Mouse (Mus musculus): ENCODE measurements around the gene Chga. TPM values are rescaled to one million over a fixed set of nuclear protein-coding genes. Genes with fewer than 3 reads are reported as not detected.

Gene Chga
- polyA plus RNA-seq, 1 experiment from 2014 or later = 0.88 TPM

DNA sequence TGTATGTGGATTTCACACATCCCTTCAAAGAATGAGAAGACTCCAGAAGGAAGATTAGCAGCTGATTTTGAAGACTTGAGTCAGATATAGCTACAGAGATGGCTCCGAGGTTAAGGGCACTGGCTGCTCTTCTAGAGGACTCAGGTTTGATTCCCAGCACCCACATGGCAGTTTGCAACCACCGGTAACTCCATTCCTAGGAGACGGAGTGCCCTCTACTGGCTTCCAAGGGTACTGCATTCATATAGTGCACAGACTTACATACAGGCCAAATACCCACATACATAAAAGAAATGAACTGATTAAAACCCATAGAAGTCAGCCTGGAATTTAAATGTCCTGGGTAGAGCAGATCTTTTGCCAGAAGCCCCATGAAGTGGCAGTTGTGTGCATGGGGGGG, 43.8 kb downstream of the Chga start:
- no peak for ATAC-seq (replicated peaks; ENCODE audit: low FRiP score)

DNA sequence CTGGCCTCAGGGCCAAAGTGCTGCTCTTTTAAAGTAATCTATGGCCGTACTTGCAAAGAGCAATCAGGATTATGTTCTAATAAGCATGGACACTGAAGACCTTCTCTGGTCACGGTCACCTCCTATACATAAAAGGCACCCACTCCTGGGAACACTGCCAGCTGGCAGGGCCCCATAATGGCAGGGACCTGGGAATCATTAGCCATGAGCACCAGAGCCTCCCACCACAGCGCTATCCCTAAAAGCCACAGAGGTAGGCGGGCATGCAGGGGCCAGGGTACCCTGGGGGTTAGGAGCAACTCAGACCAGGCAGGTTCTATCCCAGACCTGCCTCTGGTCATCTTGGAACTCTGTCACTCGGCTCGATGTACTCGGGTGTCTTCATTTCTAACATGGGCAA, 45.0 kb downstream of the Chga start:
- Histone ChIP-seq H3K4me2 (no peak overlapping the region), H3K9ac (ENCODE audit: low read depth, low read length) (no peak overlapping the region), H3K4me3 (ENCODE audit: low read depth, low read length) (no peak overlapping the region), H3K27ac (ENCODE audit: low read depth, low read length) (no peak overlapping the region), H3K9me3 (ENCODE audit: control insufficient read depth, low read length) (no peaks in the 10 kb centered on the region), H3K36me3 (ENCODE audit: control insufficient read depth, insufficient read depth, low read length) (no peaks in the 10 kb centered on the region), H3K4me1 (replicated peaks; ENCODE audit: control insufficient read depth, insufficient read depth, low read length) (no peaks in the 10 kb centered on the region; the same call in 1 of the 2 replicates), H3K27me3 (replicated peaks; ENCODE audit: control insufficient read depth, insufficient read depth, low read length) (no peaks in the 10 kb centered on the region)
- DNase-seq (ENCODE audit: low spot score) = no peak
- no peak for ATAC-seq (replicated peaks; ENCODE audit: low FRiP score)
- 94% methylated on average over 7 of the region's 7 CpGs for WGBS

More for the DNA sequence above, 43.8 kb downstream of the Chga start:
- no peaks in the 10 kb centered on the region; the same call in 1 of the 2 replicates for H3K4me1 ChIP-seq (replicated peaks; ENCODE audit: control insufficient read depth, insufficient read depth, low read length)
- no peaks in the 10 kb centered on the region for H3K36me3 ChIP-seq (ENCODE audit: control insufficient read depth, insufficient read depth, low read length)
- H3K27ac ChIP-seq (ENCODE audit: low read depth, low read length) = no peak overlapping the region
- H3K9ac ChIP-seq (ENCODE audit: low read depth, low read length) = no peak overlapping the region
- H3K27me3 ChIP-seq (replicated peaks; ENCODE audit: control insufficient read depth, insufficient read depth, low read length) = no peaks in the 10 kb centered on the region
- DNase-seq (ENCODE audit: low spot score) = no peak
- no peak overlapping the region for H3K4me2 ChIP-seq
- WGBS = 90% methylated on average over 3 of the region's 3 CpGs
- no peaks in the 10 kb centered on the region for H3K9me3 ChIP-seq (ENCODE audit: control insufficient read depth, low read length)
- no peak overlapping the region for H3K4me3 ChIP-seq (ENCODE audit: low read depth, low read length)

DNA sequence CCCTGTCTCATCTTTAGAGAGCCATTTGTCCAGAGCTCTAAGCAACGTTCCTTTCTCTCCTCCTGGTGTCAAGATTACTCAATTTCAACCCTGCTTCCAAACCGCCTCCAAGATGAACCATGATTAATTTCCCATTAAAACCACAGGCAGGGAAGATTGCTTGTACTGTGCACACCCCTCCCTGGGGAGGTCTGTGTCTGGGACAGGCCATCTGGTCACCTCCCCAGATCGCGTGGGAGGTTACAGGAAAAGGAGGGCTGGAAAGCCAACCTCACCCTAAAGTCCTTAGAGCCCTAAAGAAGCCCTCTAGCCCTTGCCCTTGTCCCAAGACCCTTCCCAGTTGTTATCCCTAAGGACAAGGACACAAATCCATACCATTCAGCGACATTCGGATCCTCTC, 45.6 kb downstream of the Chga start:
- WGBS = 81% methylated on average over 6 of the region's 6 CpGs
- no peaks in the 10 kb centered on the region for H3K27me3 ChIP-seq (replicated peaks; ENCODE audit: control insufficient read depth, insufficient read depth, low read length)
- ATAC-seq (replicated peaks; ENCODE audit: low FRiP score) = no peak

DNA sequence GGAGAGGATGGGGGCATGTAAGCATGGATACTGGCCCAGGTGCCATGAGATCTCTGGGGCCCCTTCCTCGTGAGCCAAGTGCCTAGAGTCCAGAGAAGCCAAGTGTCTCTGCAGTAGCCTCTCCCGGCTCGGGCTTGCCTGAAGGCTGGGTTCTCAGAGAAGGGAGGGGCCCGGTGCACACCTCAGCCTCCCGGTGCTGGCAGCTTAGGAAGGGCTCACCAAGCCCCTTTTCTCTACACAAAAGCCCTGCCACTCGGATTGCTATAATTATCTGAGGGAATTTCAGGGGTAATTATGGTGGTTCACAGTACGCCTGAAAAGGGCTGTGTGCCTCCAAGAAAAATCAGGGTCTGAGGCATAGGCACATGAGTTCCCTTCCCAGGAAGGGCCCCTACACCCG, 47.1 kb downstream of the Chga start:
- Histone ChIP-seq H3K4me1 (replicated peaks; ENCODE audit: control insufficient read depth, insufficient read depth, low read length) (no peaks in the 10 kb centered on the region; the same call in 1 of the 2 replicates), H3K27ac (ENCODE audit: low read depth, low read length) (no peak overlapping the region), H3K36me3 (ENCODE audit: control insufficient read depth, insufficient read depth, low read length) (no peaks in the 10 kb centered on the region), H3K27me3 (replicated peaks; ENCODE audit: control insufficient read depth, insufficient read depth, low read length) (no peaks in the 10 kb centered on the region), H3K9ac (ENCODE audit: low read depth, low read length) (no peak overlapping the region), H3K4me3 (ENCODE audit: low read depth, low read length) (no peak overlapping the region), H3K9me3 (ENCODE audit: control insufficient read depth, low read length) (no peaks in the 10 kb centered on the region), H3K4me2 (no peak overlapping the region)
- WGBS = 58% methylated on average over 8 of the region's 8 CpGs
- ATAC-seq (replicated peaks; ENCODE audit: low FRiP score) (no peak), DNase-seq (ENCODE audit: low spot score) (no peak)

More for the DNA sequence above, 45.6 kb downstream of the Chga start:
- Histone ChIP-seq H3K27ac (ENCODE audit: low read depth, low read length) (no peak overlapping the region), H3K4me3 (ENCODE audit: low read depth, low read length) (no peak overlapping the region), H3K9me3 (ENCODE audit: control insufficient read depth, low read length) (no peaks in the 10 kb centered on the region), H3K4me2 (no peak overlapping the region), H3K9ac (ENCODE audit: low read depth, low read length) (no peak overlapping the region), H3K36me3 (ENCODE audit: control insufficient read depth, insufficient read depth, low read length) (no peaks in the 10 kb centered on the region), H3K4me1 (replicated peaks; ENCODE audit: control insufficient read depth, insufficient read depth, low read length) (no peaks in the 10 kb centered on the region; the same call in 1 of the 2 replicates)
- DNase-seq (ENCODE audit: low spot score) = no peak

DNA sequence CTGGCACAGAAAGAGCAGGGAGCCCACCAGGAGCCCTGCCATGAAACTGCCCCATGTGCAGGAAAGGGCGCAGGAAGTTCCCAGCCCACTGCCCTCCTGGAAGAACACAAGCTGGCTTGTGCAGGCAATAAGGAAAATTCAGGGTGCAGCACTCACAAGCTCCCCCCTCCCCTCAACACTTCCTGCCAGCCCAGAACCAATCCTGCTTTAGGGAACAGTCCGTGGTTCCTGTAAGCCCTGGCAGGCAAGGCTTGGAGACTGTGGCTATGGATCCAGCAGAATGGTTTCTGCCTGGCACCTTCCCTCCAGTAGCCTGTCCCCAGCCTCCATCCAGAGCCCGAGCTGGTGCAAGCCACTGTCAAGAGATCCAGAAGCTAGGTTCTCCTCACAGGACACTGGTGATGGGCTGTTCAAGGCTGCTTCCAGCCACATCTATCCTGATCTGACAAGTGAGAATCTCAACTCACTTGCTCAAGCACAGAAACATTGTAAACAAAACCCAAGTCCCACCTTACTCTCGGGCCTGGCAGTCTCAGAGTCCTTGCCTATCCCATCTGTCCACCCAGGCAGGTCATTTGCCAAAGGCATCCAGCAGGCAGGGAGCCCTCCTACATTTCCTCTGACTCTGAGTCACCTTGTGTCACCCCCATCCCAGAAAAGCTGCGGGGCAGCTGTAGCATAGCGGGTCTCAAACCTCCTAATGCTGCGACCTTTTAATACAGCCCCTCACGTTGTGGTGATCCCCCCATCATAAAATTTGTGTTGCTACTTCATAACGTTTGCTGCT, 47.7 kb downstream of the Chga start:
- no peak overlapping the region for H3K4me2 ChIP-seq
- no peaks in the 10 kb centered on the region; the same call in 1 of the 2 replicates for H3K4me1 ChIP-seq (replicated peaks; ENCODE audit: control insufficient read depth, insufficient read depth, low read length)
- H3K9me3 ChIP-seq (ENCODE audit: control insufficient read depth, low read length) = no peaks in the 10 kb centered on the region
- H3K4me3 ChIP-seq (ENCODE audit: low read depth, low read length) = no peak overlapping the region
- H3K27ac ChIP-seq (ENCODE audit: low read depth, low read length) = no peak overlapping the region
- H3K36me3 ChIP-seq (ENCODE audit: control insufficient read depth, insufficient read depth, low read length) = no peaks in the 10 kb centered on the region
- ATAC-seq (replicated peaks; ENCODE audit: low FRiP score) (no peak), DNase-seq (ENCODE audit: low spot score) (no peak)
- no peak overlapping the region for H3K9ac ChIP-seq (ENCODE audit: low read depth, low read length)
- no peaks in the 10 kb centered on the region for H3K27me3 ChIP-seq (replicated peaks; ENCODE audit: control insufficient read depth, insufficient read depth, low read length)
- 78% methylated on average over 9 of the region's 9 CpGs for WGBS

DNA sequence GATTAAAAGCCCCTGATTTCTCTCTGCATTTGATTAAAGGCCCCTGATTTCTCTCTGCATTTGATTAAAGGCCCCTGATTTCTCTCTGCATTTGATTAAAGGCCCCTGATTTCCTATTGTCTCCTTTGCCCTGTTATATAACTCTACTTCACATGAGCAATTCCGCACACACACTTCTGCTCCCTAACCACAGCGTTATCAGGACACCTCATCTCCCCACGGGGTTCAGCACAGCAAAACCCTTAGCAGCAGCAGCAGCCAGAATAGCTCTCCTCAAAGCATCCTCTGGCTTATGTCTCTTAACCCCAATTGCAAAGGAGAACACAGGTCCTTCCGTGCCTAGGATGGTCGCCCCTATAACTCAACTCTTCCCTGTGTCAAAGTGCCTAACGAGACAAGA, 50.8 kb downstream of the Chga start:
- ATAC-seq (replicated peaks; ENCODE audit: low FRiP score) = no peak
- WGBS = 80% methylated on average over 6 of the region's 6 CpGs

DNA sequence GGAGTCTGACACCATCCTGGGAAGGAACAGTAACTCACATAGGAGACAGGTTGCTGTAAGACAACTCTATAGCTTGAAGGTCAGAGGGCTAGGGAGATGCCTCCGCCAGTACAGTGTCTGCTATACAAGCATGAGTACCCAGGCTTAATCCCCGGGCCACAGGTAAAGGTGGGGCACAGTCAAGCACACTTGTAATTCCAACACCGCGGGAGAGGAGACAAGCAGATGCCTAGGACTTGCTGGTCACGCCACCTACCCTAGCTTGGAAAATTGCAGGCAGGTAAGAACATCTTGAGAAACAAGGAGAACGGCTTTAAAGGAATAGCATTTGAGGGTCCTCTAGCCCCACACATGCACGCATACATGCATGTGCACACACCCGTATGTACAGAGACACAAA, 52.3 kb downstream of the Chga start:
- Histone ChIP-seq H3K36me3 (ENCODE audit: control insufficient read depth, insufficient read depth, low read length) (no peaks in the 10 kb centered on the region), H3K9ac (ENCODE audit: low read depth, low read length) (no peak overlapping the region), H3K4me1 (replicated peaks; ENCODE audit: control insufficient read depth, insufficient read depth, low read length) (no peaks in the 10 kb centered on the region), H3K4me3 (ENCODE audit: low read depth, low read length) (no peak overlapping the region), H3K27ac (ENCODE audit: low read depth, low read length) (no peak overlapping the region), H3K4me2 (no peak overlapping the region), H3K9me3 (ENCODE audit: control insufficient read depth, low read length) (no peaks in the 10 kb centered on the region), H3K27me3 (replicated peaks; ENCODE audit: control insufficient read depth, insufficient read depth, low read length) (no peaks in the 10 kb centered on the region)
- 82% methylated on average over 8 of the region's 8 CpGs for WGBS
- ATAC-seq (replicated peaks; ENCODE audit: low FRiP score) = no peak
- DNase-seq (ENCODE audit: low spot score) = no peak

More for the DNA sequence above, 50.8 kb downstream of the Chga start:
- H3K27me3 ChIP-seq (replicated peaks; ENCODE audit: control insufficient read depth, insufficient read depth, low read length) = no peaks in the 10 kb centered on the region
- H3K4me1 ChIP-seq (replicated peaks; ENCODE audit: control insufficient read depth, insufficient read depth, low read length) = no peaks in the 10 kb centered on the region; the same call in 1 of the 2 replicates
- H3K27ac ChIP-seq (ENCODE audit: low read depth, low read length) = no peak overlapping the region
- no peak overlapping the region for H3K4me3 ChIP-seq (ENCODE audit: low read depth, low read length)
- H3K9me3 ChIP-seq (ENCODE audit: control insufficient read depth, low read length) = no peaks in the 10 kb centered on the region
- H3K36me3 ChIP-seq (ENCODE audit: control insufficient read depth, insufficient read depth, low read length) = no peaks in the 10 kb centered on the region
- DNase-seq (ENCODE audit: low spot score) = no peak
- no peak overlapping the region for H3K4me2 ChIP-seq
- no peak overlapping the region for H3K9ac ChIP-seq (ENCODE audit: low read depth, low read length)

DNA sequence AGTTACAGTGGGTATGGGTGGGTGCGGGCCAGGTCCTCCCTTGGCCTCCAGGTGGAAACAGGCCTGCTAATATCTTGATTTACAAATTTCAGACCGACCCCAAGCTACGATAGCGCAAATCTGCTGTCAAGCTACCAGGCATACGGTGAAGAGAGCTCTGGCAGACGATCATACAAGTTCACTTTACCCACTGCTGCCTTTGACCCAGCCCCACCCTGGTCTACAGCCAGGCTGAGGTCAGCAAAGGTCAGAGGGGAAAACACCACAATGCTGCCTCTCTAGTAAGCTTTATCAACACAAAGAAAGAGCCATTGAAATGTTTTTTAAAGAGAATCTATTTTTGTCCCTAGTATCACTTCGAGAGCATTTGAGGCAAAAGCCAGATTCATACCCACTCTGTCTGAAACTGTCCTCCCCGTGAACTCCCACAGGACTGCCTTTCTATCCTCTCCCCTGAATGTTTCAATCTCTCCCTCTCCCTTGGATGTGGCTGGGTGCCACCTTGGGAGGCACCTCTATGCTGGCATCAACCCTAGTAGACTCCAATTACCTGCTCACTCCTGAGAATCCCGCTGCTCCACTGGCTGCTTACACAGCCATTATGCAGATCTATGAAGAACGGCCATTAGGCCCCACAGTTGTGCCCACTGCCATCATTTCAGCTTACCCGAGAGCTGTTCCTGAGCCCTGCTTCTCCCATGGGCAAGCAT, 53.2 kb downstream of the Chga start:
- Histone ChIP-seq H3K4me3 (ENCODE audit: low read depth, low read length) (no peak overlapping the region), H3K4me1 (replicated peaks; ENCODE audit: control insufficient read depth, insufficient read depth, low read length) (no peaks in the 10 kb centered on the region), H3K27me3 (replicated peaks; ENCODE audit: control insufficient read depth, insufficient read depth, low read length) (no peaks in the 10 kb centered on the region), H3K9me3 (ENCODE audit: control insufficient read depth, low read length) (no peaks in the 10 kb centered on the region), H3K4me2 (no peak overlapping the region), H3K27ac (ENCODE audit: low read depth, low read length) (no peak overlapping the region), H3K36me3 (ENCODE audit: control insufficient read depth, insufficient read depth, low read length) (no peaks in the 10 kb centered on the region), H3K9ac (ENCODE audit: low read depth, low read length) (no peak overlapping the region)
- 83% methylated on average over 11 of the region's 11 CpGs for WGBS
- ATAC-seq (replicated peaks; ENCODE audit: low FRiP score) (no peak), DNase-seq (ENCODE audit: low spot score) (no peak)
